Mouse (Mus musculus) layer of hippocampus, adult 11-12 months (tissue): ENCODE measurements around the gene Slc36a2.
A peak's percentile ranks its signal among the peaks of the same experiment; 100 is the strongest.

Source experiments
- DNase-seq: peaks from one replicate; pipeline ENCODE4 v3.0.0; 2022; ENCODE audit warnings: low spot score

Gene Slc36a2

DNA sequence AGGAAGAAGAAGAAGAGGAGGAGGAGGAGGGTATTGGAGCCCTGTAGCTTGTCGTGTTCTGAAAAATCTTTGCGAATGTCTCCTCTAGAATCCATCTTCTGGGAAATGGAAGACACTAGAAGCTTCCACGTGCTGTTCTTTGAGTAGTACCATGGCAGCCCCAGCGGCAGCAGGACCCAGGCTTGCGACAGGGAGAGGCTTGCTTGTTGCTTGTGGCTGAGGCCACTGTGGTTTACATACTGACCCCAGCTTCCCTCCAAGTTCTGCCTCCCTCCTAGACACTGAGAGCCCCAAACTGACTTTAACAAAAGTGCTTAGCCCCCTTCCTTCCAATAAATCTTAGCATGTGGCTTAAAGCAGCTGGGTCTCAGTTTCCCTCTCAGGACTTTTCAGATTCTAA lies 631 bp downstream of the Slc36a2 start:
- no peak for DNase-seq

GRCm38 (mm10) chr11:55183124-55183523 lies 1.8 kb downstream of the Slc36a2 start:
- no peak for DNase-seq

- DNase-seq = no peak
Observed at GRCm38 (mm10) chr11:55179856-55180255, 5.0 kb downstream of the Slc36a2 start.

- no peak for DNase-seq
Observed at GRCm38 (mm10) chr11:55178830-55179229, 6.0 kb downstream of the Slc36a2 start.

- no peak for DNase-seq
Observed at GRCm38 (mm10) chr11:55170501-55170900, 14.4 kb downstream of the Slc36a2 start.

DNA sequence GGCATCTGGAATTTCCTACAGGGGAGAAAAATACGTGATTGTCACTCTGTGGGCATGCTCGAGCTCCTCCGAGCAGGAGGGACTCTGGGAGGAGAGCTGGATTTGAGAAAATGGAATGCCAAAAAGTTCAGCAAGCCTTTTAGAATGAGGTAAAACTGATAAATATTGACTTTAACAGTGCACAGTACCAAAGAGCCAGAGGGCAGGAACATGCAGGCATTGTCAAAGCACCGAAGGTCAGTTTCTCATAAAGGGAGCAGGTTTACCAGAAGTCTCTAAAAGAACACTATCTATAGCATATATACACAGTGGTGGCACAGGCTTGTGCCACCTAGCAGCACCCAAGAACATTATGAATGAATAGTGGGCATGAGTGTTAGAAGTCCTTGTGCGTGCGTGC lies 16.0 kb downstream of the Slc36a2 start:
- no peak for DNase-seq

DNA sequence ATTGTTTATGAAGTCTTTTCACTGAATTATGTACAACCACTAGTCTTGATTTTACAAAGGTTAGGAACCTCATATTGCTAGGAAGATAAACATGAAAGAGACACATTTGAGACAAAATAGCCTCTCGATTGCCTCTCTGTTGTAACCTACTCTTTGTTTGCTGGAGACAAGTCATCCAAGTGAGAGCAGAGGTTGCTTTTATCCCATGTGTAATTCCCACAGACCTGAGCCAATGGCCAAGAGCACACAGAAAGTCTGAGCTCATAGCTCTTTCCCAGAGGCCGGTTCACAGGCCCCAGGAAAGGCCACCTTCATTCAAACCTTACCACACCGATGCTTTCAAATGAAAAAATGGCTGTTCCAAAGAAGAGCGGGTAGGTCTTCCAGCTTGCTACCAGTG lies 16.4 kb downstream of the Slc36a2 start:
- DNase-seq = no peak

DNA sequence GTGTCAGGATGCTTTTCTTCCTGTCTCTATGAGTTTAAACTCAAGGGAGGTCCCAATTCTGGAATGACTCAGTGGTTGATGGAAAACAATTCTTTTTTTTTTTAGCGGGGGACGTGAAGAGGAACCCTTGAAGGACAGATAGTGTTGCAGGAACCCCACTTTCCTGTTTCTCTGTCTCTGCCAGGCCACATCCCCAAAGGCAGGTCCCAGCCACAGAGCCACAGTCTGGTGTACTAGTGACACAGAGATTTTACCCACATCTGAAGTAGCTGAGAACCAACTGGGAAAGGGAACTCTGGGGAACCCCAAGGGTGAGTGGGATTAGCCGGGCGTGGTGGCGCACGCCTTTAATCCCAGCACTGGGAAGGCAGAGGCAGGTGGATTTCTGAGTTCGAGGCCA lies 19.1 kb downstream of the Slc36a2 start:
- no peak for DNase-seq

DNA sequence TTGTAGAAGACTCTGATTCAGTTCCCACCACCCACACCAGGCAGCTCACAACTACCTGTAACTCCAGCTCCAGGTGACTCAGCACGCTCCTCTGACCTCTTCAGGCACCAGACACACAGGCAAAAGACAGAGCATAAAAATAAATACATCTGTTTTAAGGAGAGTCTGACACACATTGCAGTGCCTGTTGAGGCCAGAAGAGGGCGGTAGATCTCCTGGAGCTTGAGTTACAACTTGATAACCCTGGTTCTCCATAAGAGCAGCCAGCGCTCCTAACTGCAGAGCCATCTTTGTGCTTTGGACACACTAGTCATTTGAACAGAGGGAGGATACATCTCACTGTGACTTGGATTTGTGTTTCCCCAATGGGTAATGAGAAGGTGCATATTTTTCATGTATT lies 20.2 kb downstream of the Slc36a2 start:
- peak; percentile 63 for DNase-seq

DNA sequence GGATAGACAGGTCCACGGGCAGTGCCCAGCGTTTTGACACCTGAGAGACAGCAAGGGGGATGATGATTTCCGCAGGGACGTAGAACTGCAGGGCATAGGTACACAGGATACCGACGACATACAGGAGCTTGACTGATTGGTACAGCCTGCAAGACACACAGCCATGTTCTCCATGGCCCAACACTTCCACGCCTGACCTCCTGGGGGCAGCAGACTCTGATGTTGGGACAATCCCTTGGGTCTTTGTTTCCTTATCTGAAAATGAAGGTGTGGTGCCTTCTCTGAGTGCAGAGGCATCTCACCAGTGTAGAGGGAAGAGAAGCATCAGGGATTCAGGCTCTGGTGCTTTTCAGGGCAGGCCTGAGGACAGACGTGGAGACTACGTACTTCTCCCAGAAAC lies 22.2 kb downstream of the Slc36a2 start:
- peak; percentile 70 for DNase-seq

DNA sequence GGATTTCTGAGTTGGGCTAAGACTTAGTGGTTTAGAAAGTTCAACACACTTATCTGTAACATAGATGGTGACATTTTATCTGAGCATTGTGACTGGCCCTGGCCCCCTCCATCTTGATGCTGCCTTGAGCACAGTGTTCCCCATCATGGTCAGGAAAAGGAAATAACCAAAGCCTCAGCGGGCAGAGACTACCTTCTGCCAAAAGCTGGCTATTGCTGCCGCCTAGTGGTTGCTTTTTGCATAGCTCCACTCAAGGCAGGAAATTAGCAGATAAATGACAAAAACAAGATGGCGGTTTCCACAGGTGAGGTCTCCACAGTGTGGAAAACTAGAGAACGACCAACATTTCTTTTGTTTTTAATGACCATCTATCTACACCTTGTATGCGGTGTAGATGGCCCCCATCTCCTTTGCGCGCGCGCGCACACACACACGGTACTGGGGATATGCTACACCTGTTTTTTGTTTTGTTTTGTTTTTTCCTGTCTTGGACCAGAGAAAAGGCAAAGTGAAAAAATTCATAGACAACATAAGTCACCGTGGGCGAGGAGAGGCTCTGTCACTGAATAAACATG lies 26.0 kb downstream of the Slc36a2 start:
- peak; percentile 90 for DNase-seq

GRCm38 (mm10) chr11:55155070-55155421 lies 29.8 kb downstream of the Slc36a2 start:
- no peak for DNase-seq

GRCm38 (mm10) chr11:55154398-55155069 lies 30.3 kb downstream of the Slc36a2 start:
- no peak for DNase-seq

DNA sequence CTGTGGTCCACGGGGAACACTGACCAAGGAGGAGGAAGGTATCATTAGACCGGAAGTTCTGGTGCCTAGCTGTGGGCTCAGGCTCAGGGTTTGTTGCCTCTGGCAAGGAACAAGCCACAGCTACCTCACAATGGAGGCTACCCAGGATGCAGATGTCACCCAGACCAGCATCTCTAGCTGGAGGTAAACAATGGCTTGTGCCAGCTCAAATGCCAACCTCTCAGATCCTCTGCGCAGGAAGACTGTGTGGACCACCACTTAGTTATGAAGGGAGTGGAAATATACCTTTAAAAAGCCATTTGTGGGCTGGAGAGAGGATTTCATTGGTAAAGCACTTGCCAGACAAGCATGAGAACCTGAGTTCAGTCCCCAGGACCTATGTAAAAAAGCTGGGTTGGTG lies 33.3 kb downstream of the Slc36a2 start, which contains the start of gene Slc36a3:
Gene Slc36a3 (minus strand): TSS at position 101 of the 400 bp plus-strand sequence.
- no peak for DNase-seq

GRCm38 (mm10) chr11:55148461-55148860 lies 36.4 kb downstream of the Slc36a2 start:
- no peak for DNase-seq

DNA sequence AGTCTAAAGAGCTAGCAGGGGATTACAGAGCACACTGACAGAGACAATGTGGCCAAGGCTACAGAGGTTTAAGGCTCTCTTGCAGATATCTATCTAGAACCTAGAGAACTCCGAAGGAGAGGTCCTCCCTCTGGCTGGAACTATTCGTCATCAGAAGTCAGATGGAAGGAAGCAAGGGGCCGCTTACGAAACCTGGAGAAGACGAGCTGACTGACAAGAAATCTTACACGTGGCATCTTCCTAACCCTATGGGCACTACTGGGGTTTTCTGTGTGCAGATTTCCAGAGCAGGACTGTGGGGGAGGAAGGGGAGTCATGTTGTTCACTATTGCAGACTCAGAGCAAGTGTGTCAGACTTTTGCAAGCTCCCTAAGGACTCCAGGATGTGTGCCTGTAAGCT lies 37.5 kb downstream of the Slc36a2 start:
- DNase-seq = no peak

DNA sequence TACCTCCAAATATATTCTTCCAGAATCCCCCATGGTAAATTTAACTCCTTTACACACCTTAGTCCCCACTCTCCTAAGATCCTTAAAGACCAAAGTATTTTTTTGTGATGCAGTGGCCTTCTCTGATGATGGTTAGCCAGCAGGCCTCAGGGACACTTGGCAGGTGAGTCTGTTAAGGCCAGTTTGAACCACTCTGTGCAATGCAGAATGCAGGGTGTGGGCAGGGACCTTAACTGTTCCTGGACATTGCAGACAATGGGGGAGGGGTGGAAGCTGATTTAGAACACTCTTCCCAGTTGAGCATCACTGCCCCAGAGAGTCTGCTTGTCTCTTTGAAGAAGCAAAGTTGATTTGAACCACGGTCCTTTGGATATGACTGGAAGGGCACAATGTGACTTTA lies 38.0 kb downstream of the Slc36a2 start:
- no peak for DNase-seq

DNA sequence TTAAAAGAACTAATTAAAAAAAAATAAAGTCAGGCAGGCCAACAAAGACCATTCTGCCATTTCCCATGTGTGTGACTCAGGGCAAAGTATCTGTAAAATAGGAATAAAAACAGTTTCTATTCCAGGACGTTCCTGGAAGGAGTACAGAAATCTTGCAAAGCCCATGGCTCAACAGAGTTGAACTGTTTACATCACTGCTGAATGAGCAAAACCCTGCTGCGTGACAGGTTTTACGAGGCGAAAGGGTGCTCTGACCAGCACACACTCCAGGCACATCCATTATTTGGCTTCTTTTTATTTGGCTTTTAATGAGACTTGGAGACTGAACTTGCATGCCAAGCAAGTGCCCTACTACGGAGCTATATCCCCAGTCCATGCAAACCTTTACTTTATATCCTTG lies 40.9 kb downstream of the Slc36a2 start:
- no peak for DNase-seq

DNA sequence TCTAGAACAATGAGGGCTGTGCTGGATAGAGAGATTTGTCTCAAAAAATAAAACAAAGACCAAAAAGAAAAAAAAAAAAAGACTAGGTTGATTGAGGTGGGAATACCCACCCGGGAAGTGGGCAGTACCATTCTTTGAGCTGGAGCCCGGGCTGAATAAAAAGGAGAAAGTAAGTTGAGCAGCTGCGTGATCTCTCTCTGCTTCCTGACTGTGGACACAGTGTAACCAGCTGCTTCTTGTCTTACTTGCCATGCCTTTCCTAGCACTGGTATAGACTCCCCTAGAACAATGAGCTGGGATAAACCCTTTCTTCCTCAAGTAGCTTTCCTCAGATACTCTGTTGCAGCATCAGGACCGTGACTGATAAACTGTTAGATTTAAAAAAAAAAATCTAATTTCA lies 43.4 kb downstream of the Slc36a2 start:
- no peak for DNase-seq

DNA sequence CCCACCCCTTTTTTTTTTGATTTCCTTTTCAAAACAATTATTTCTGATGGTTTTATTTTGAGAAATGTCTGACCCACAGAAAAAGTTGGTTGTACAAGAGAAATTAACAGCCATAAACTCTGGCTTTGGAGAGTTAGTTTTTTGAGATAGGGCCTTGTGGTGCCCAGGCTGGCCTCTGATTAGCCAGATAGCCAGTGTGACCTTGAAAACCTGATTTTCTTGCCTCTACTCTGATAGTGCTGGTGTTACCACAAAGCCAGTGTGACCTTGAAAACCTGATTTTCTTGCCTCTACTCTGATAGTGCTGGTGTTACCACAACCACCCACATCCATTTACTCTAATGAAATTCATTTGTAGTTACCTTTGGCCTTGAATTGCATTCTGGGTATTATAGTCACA lies 47.2 kb downstream of the Slc36a2 start:
- DNase-seq = no peak

DNA sequence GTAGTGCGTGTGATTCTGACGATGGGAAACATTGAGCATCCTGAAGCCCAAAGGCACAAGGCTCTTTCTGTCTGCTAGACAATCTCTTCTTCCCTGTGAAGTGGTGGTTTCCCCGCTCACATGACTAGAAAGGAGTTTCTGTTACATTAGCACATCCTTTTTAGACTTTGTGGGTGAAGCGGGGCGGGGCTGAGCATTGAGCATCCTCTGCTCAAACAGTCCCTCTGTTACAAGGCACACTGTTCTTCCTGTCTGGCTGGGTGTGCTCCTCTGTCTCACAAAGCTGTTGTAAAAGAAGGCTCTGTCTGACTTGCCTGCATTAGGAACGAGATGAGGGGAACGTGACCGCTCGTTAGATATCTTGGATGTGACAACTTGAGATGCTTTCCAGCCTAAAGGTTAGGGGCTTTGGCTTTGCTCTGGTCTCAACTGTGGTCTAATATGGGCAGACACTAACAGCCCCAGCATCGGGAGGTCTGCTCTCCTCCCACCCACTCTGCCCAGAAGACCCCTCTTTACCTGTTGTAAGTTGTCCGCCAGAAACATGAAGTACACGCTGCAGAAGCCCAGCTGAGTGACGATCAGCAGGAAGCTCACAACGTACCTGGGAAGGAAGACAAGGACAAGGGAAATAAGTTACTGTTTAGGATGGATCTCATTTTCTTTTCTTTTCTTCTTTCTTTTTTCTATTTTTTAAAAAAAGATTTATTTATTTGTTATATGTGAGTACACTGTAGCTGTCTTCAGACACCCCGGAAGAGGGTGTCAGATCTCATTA lies 47.9 kb downstream of the Slc36a2 start:
- DNase-seq = no peak

GRCm38 (mm10) chr11:55134871-55135270 lies 50.0 kb downstream of the Slc36a2 start:
- no peak for DNase-seq

DNA sequence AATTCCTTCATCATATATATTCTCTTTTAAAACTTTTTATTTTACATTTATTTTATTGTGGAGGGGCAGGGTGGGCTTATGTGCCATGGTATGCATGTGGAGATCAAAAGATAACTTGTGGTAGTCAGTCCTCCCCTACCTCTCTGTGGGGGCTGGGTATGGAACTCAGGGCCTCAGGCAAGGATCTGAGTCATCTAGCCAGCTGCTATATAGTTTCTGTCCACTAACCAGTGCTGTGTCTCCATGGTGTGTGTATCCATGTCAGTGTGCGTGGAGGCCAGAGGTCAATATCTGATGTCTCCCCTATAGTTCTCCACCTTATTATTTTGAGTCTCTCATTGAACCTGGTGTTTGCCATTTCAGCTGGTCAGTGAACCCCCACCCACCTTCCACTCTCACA lies 50.5 kb downstream of the Slc36a2 start:
- no peak for DNase-seq
